11 mouse cellular contexts compared by ENCODE assay signal in the genomic region with DNA sequence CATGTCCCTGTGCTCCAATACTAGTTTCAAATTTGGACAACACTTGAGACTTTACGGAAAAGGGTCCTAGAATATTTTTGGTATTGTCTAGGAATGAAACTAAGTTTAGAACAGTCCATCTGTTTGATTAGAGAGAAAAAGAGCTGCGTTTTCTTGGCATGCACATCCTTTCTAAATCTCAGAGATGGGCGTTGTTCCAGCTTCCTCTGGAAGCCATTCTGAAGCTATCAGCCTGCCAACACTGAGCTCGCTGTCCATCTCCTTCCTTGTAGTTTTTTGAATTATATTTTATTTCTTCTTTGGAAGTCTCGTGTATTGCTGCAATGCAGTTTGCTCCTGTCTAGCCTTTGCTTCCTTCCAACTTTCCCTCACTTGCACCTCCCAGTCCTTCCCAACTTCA. TPM values are rescaled to one million over a fixed set of nuclear protein-coding genes. Genes with fewer than 3 reads are reported as not detected.
DNase-seq lines count a peak whose midpoint lies in the region; ATAC-seq and TF ChIP-seq lines count a peak whose summit lies in the region.
"Had no signal": no experiment of that assay in that cellular context is flagged by ENCODE, and none has a peak within 500 bp of the region (broad histone marks: within the 10 kb centered on the region; RNA-seq: fewer than 3 reads in every experiment).

No protein-coding gene starts in this region.

- no peak for ATAC-seq in hindbrain, postnatal 0 days
- ATAC-seq in hindbrain, embryonic 12.5 days (ENCODE audit: low FRiP score) = no peak
- no peak for ATAC-seq in liver, embryonic 11.5 days (replicated peaks; ENCODE audit: low FRiP score)
- ATAC-seq: Patski had no signal

- peak overlapping the region; percentile 20; the same call in 1 of the 2 replicates for H3K27ac ChIP-seq in hindbrain, postnatal 0 days
- H3K27ac ChIP-seq in hindbrain, embryonic 12.5 days = no peak overlapping the region
- H3K27ac ChIP-seq in liver, embryonic 11.5 days (ENCODE audit: low read depth, low read length) = no peak overlapping the region
- H3K27ac ChIP-seq: limb, embryonic 13.5 days had no signal

- peaks cover 6% of the 10 kb centered on the region; the same call in 1 of the 2 replicates for H3K4me1 ChIP-seq in hindbrain, postnatal 0 days (ENCODE audit: insufficient read depth, low read length)
- H3K4me1 ChIP-seq in hindbrain, embryonic 12.5 days = peaks cover 31% of the 10 kb centered on the region
- H3K4me1 ChIP-seq in liver, embryonic 11.5 days (replicated peaks; ENCODE audit: control insufficient read depth, insufficient read depth, low read length) = no peaks in the 10 kb centered on the region

- H3K9ac ChIP-seq in hindbrain, postnatal 0 days (replicated peaks; ENCODE audit: low read length) = no peak overlapping the region
- no peak overlapping the region for H3K9ac ChIP-seq in hindbrain, embryonic 12.5 days
- H3K9ac ChIP-seq in liver, embryonic 11.5 days (ENCODE audit: low read depth, low read length) = no peak overlapping the region
- H3K9ac ChIP-seq: limb, embryonic 13.5 days had no signal

- TF ChIP-seq CTCF in hindbrain, postnatal 0 days (IDR thresholded peaks at IDR 0.05; ENCODE audit: low read depth) = no peak

- intact Hi-C loops in left cerebral cortex, postnatal 36 days (cut with DNase I) = no loop called here

- H3K27me3 ChIP-seq in hindbrain, postnatal 0 days (ENCODE audit: insufficient read depth, low read length) = no peaks in the 10 kb centered on the region
- no peaks in the 10 kb centered on the region for H3K27me3 ChIP-seq in hindbrain, embryonic 12.5 days
- no peaks in the 10 kb centered on the region for H3K27me3 ChIP-seq in liver, embryonic 11.5 days (replicated peaks; ENCODE audit: control insufficient read depth, insufficient read depth, low read length)
- H3K27me3 ChIP-seq: limb, embryonic 13.5 days; Patski had no signal

- H3K9me3 ChIP-seq in hindbrain, postnatal 0 days (ENCODE audit: low read length) = no peaks in the 10 kb centered on the region
- H3K9me3 ChIP-seq in hindbrain, embryonic 12.5 days (replicated peaks) = no peaks in the 10 kb centered on the region
- H3K9me3 ChIP-seq in liver, embryonic 11.5 days (ENCODE audit: control insufficient read depth, low read length) = no peaks in the 10 kb centered on the region
- H3K9me3 ChIP-seq: limb, embryonic 13.5 days had no signal

- no peak overlapping the region for H3K4me3 ChIP-seq in hindbrain, postnatal 0 days (ENCODE audit: low read length)
- H3K4me3 ChIP-seq in hindbrain, embryonic 12.5 days = no peak overlapping the region
- no peak overlapping the region for H3K4me3 ChIP-seq in liver, embryonic 11.5 days (ENCODE audit: low read depth, low read length)
- H3K4me3 ChIP-seq: erythroblast, embryonic 14.5 days; limb, embryonic 13.5 days had no signal

- DNase-seq in hindbrain, postnatal 0 days (ENCODE audit: low spot score) = peak; percentile 52
- peak; percentile 61 for DNase-seq in cerebellum, adult 11 months
- peak; percentile 56 for DNase-seq in heart, adult 8-10 months (ENCODE audit: low spot score)
- peak; percentile 23 to 25 for DNase-seq in left cerebral cortex, postnatal 36 days (ENCODE audit: low spot score in 2 of 2)
- DNase-seq in embryo, embryonic 9.5 days (ENCODE audit: extremely low spot score) = no peak
- no peak for DNase-seq in liver, embryonic 11.5 days (ENCODE audit: low spot score)
- no peak for DNase-seq in urinary bladder, adult 2 months (ENCODE audit: low spot score)

- no peaks in the 10 kb centered on the region for H3K36me3 ChIP-seq in hindbrain, postnatal 0 days (ENCODE audit: insufficient read depth, low read length)
- no peaks in the 10 kb centered on the region for H3K36me3 ChIP-seq in hindbrain, embryonic 12.5 days
- no peaks in the 10 kb centered on the region for H3K36me3 ChIP-seq in liver, embryonic 11.5 days (ENCODE audit: control insufficient read depth, insufficient read depth, low read length)
- H3K36me3 ChIP-seq: limb, embryonic 13.5 days had no signal

- WGBS in hindbrain, postnatal 0 days = 42% methylated on average over 5 of the region's 5 CpGs
- WGBS in hindbrain, embryonic 12.5 days = 89% methylated on average over 5 of the region's 5 CpGs
- WGBS in liver, embryonic 11.5 days = 75% methylated on average over 5 of the region's 5 CpGs

- H3K4me2 ChIP-seq in hindbrain, postnatal 0 days (ENCODE audit: low read depth, low read length) = no peak overlapping the region; the same call in 1 of the 2 replicates
- no peak overlapping the region for H3K4me2 ChIP-seq in hindbrain, embryonic 12.5 days (replicated peaks)
- H3K4me2 ChIP-seq in liver, embryonic 11.5 days = no peak overlapping the region
- H3K4me2 ChIP-seq: limb, embryonic 13.5 days had no signal

RNA-seq across cellular contexts. Expression of a gene that starts 53.9 kb away (rescaled TPM):
- total RNA-seq in hindbrain, postnatal 0 days (2014; rRNA removed) = 36.9 and 40.8 TPM in 2 replicates
- polyA plus RNA-seq in hindbrain, postnatal 0 days (2015; fragmentation: Nextera tagmentation; extraction: Ambion mirVana) = 53.6 and 53.8 TPM in 2 replicates
- polyA plus RNA-seq in hindbrain, embryonic 12.5 days (2016; fragmentation: Nextera tagmentation; extraction: Ambion mirVana) = 72.7 and 77.4 TPM in 2 replicates
- 10 to 100 TPM; 16.7 to 20.1 (median 17.7) TPM for total RNA-seq in heart, adult 8-10 months (2022)
- total RNA-seq in left cerebral cortex, postnatal 36 days (2021) = 10 to 100 TPM; 48.3 to 51.2 TPM
- 53.2 and 53.7 TPM in 2 replicates for polyA plus RNA-seq in liver, embryonic 11.5 days (2014; fragmentation: Nextera tagmentation; extraction: Ambion mirVana)
- polyA plus RNA-seq in urinary bladder, adult 2 months (2012; rRNA removed) = 20.6 and 23.5 TPM in 2 replicates

Comparison
In these comparisons a context has a peak if more than half of its experiments do, and no peak if none do; other contexts are left out.
1. DNase-seq: peak in hindbrain, postnatal 0 days (single experiment), cerebellum, adult 11 months (single experiment), heart, adult 8-10 months (single experiment) and left cerebral cortex, postnatal 36 days (2 of 2); none in embryo, embryonic 9.5 days (single experiment), liver, embryonic 11.5 days (single experiment) and urinary bladder, adult 2 months (single experiment).